Mouse (Mus musculus) heart, embryonic 16.5 days (tissue): ENCODE results near the gene Hjurp. TPM values are rescaled to one million over a fixed set of nuclear protein-coding genes. Genes with fewer than 3 reads are reported as not detected.

ENCODE experiments used
- ATAC-seq: fragments of 200-750 bp; cut with Nextera tagmentation; replicated peaks from 2 replicates; pipeline ENCODE4 v1.8.0; 2017; ENCODE audit warnings: moderate number of reproducible peaks; ENCODE audit not compliant: insufficient read depth, low FRiP score; ENCODE audit errors: extremely low read depth
- H3K27ac ChIP-seq: fragments of 300-500 bp; sonication (generic); 2 replicates; pipeline ENCODE4 v1.5.1; 2014; ENCODE audit warnings: mild to moderate bottlenecking, low read length, control low read depth, moderate library complexity
- H3K27me3 ChIP-seq: fragments of 300-500 bp; sonication (generic); 2 replicates; pipeline ENCODE4 v1.6.1; 2014; ENCODE audit warnings: low read length, mixed read lengths; ENCODE audit not compliant: control insufficient read depth, insufficient read depth
- H3K36me3 ChIP-seq: fragments of 300-500 bp; sonication (generic); 2 replicates; pipeline ENCODE4 v1.6.1; 2014; ENCODE audit not compliant: control insufficient read depth, insufficient read depth
- H3K4me1 ChIP-seq: fragments of 300-500 bp; sonication (generic); 2 replicates; pipeline ENCODE4 v1.6.1; 2014; ENCODE audit warnings: low read length, mixed read lengths; ENCODE audit not compliant: control insufficient read depth, insufficient read depth
- H3K4me2 ChIP-seq: fragments of 300-500 bp; sonication (generic); 2 replicates; pipeline ENCODE4 v1.6.1; 2014; ENCODE audit warnings: low read depth, mild to moderate bottlenecking, control low read depth, low read length
- H3K4me3 ChIP-seq: fragments of 300-500 bp; sonication (generic); 2 replicates; pipeline ENCODE4 v1.5.1; 2014; ENCODE audit warnings: mild to moderate bottlenecking, control low read depth, low read length
- H3K9ac ChIP-seq: fragments of 300-500 bp; sonication (generic); 2 replicates; pipeline ENCODE4 v1.6.1; 2014; ENCODE audit warnings: low read length, control low read depth
- H3K9me3 ChIP-seq: fragments of 300-500 bp; sonication (generic); replicated peaks from 2 replicates; pipeline ENCODE4 v1.6.1; 2016; ENCODE audit warnings: low read length; ENCODE audit not compliant: control insufficient read depth
- WGBS: fragments of 180-500 bp; shearing (Covaris S2); extraction: QIAGEN DNeasy Blood & Tissue Kit; methylation state at CpG from one replicate; pipeline ENCODE4 v1.1.7; 2014; 5-methylcytosine and 5-hydroxymethylcytosine counted together
- polyA plus RNA-seq: library from polyadenylated mRNA; unstranded; fragments of >200 nt; fragmentation: Nextera tagmentation; extraction: Ambion mirVana; gene quantifications from 2 replicates; pipeline ENCODE4 v1.2.1, GENCODE M21; 2015

Hjurp gene
- polyA plus RNA-seq, 1 experiment from 2014 or later = 108 TPM

DNA sequence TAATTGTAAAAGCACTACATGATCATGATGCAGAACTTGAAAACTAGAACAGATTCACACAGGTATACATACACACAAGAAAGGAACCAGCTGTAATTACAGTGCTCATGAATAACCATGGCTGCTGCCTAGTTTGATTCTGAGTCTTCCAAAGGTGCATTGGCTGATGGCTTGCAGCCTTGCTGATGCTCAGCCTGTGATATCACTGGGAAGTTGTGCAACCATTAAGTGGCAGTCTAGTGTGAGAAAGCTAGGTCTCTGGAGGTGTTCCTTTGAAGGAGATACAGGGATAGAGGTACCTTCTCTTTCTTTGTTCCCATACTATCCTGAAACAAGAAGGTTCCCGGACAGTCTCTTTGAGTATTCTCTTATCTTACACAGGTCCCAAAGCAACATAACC is 58.4 kb downstream of the Hjurp start:
- H3K4me1 ChIP-seq = no peaks in the 10 kb centered on the region
- H3K9me3 ChIP-seq = peaks cover 33% of the 10 kb centered on the region
- no peaks in the 10 kb centered on the region for H3K27me3 ChIP-seq
- WGBS = 18% methylated on average over 1 of the region's 1 CpGs
- no peak for ATAC-seq
- H3K4me3 ChIP-seq = no peak overlapping the region
- no peaks in the 10 kb centered on the region for H3K36me3 ChIP-seq
- H3K9ac ChIP-seq = no peak overlapping the region
- no peak overlapping the region for H3K4me2 ChIP-seq
- no peak overlapping the region for H3K27ac ChIP-seq

DNA sequence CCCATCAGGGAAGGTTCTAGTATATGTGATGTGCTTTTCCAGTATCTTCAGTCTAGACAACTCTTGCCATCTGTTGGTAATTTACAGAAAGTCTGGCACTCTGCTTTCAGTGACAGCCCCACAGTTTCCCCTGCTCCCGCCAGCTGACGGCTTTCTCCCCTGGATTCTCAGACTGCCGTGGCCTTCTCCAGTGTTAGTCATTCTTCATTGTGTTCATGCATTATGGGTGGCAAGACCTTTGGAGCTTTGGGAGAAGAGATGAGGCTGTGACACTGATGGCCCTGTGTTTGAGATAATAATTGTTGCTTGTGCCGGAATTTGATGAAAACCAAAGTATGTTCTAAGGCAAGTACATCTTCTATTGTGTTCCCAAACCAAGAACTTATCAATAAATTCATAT is 58.8 kb downstream of the Hjurp start:
- ATAC-seq = no peak
- H3K4me1 ChIP-seq = no peaks in the 10 kb centered on the region
- no peak overlapping the region for H3K4me3 ChIP-seq
- 44% methylated on average over 4 of the region's 4 CpGs for WGBS
- H3K27ac ChIP-seq = no peak overlapping the region
- H3K36me3 ChIP-seq = no peaks in the 10 kb centered on the region
- no peaks in the 10 kb centered on the region for H3K27me3 ChIP-seq
- H3K9me3 ChIP-seq = peaks cover 38% of the 10 kb centered on the region
- H3K9ac ChIP-seq = no peak overlapping the region
- no peak overlapping the region for H3K4me2 ChIP-seq

DNA sequence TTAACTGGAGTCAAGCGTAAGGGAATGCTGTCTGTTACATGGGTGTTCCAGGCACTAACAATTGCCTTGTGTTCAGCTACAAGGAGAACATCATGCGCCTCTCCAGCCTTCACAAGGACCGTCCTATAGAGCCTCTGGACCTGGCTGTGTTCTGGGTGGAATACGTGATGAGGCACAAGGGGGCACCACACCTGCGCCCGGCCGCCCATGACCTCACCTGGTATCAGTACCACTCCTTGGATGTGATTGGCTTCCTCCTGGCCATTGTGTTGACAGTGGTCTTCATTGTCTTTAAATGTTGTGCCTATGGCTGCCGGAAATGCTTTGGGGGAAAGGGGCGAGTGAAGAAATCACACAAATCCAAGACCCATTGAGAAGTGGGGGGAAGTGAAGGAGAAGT is 59.4 kb downstream of the Hjurp start:
- no peak for ATAC-seq
- Histone ChIP-seq H3K9me3 (peaks cover 43% of the 10 kb centered on the region), H3K4me1 (no peaks in the 10 kb centered on the region), H3K36me3 (no peaks in the 10 kb centered on the region), H3K9ac (no peak overlapping the region), H3K27ac (no peak overlapping the region), H3K4me3 (no peak overlapping the region), H3K27me3 (no peaks in the 10 kb centered on the region), H3K4me2 (no peak overlapping the region)
- 63% methylated on average over 9 of the region's 9 CpGs for WGBS

DNA sequence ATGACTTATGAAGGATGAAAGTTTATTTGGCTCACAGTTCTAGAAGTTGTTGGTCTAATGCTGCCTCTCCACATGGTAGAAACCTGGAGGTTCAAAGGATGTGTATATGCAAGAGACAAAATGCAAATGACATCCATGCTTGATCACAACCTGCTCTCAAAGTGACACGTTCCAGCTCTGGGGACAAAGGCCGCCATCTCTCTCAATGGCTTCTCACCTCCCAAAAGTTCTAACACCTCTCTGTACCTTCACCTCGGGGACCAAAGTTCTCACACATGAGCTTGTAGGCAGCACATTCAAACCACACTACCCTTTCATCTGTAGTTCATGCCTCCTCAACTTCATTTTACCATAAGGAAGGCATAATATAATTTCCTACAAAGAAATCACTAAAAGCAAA is 59.9 kb downstream of the Hjurp start:
- no peak overlapping the region for H3K9ac ChIP-seq
- H3K4me3 ChIP-seq = no peak overlapping the region
- H3K27me3 ChIP-seq = no peaks in the 10 kb centered on the region
- WGBS = 32% methylated on average over 3 of the region's 3 CpGs
- peaks cover 48% of the 10 kb centered on the region for H3K9me3 ChIP-seq
- H3K4me2 ChIP-seq = no peak overlapping the region
- H3K27ac ChIP-seq = no peak overlapping the region
- H3K4me1 ChIP-seq = no peaks in the 10 kb centered on the region
- H3K36me3 ChIP-seq = no peaks in the 10 kb centered on the region
- ATAC-seq = no peak

DNA sequence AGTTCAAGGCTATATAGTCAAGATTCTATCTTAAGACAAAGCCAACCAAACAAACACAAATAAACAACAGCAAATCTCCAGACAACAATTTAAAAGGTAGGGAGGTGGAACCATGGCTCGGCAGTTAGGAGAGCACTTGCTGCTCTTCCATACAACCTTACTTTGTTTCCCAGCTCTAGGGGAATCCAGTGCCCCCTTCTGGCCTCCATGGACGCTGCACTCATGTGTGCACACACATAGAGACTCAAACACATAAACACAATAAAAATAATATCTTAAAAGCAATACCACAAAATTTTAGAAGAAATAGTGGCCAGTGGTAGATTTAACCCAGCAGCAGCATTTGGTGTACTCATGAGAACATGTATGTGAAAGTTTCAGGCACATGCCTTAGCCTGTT is 60.3 kb downstream of the Hjurp start:
- Histone ChIP-seq H3K4me2 (no peak overlapping the region), H3K9me3 (peaks cover 50% of the 10 kb centered on the region), H3K9ac (no peak overlapping the region), H3K36me3 (no peaks in the 10 kb centered on the region), H3K27me3 (no peaks in the 10 kb centered on the region), H3K4me3 (no peak overlapping the region), H3K4me1 (no peaks in the 10 kb centered on the region), H3K27ac (no peak overlapping the region)
- 58% methylated on average over 2 of the region's 2 CpGs for WGBS
- ATAC-seq = no peak

DNA sequence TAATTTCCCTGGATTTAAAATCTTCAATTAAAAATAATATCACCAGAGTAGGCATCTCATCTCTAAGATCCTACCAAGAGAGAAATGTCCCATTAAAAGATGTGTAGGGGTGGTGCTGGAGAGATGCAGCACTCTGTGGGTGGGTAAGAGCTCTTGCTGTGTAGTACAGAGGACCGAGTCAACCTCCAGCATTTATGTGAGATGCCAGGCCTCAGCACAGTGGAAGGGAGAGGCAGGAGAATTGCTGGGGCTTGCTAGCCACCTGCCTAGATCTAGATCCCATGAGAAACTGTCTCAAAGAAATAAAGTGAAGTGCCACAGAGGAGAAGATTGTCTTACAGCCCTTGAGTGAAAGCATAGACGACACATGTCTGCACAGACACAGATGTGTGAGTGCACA is 60.9 kb downstream of the Hjurp start:
- H3K9ac ChIP-seq = no peak overlapping the region
- H3K27ac ChIP-seq = no peak overlapping the region
- no peak overlapping the region for H3K4me3 ChIP-seq
- H3K4me2 ChIP-seq = no peak overlapping the region
- H3K9me3 ChIP-seq = peaks cover 56% of the 10 kb centered on the region
- H3K4me1 ChIP-seq = no peaks in the 10 kb centered on the region
- no peaks in the 10 kb centered on the region for H3K36me3 ChIP-seq
- no peak for ATAC-seq
- H3K27me3 ChIP-seq = no peaks in the 10 kb centered on the region
- WGBS = 55% methylated on average over 2 of the region's 2 CpGs

DNA sequence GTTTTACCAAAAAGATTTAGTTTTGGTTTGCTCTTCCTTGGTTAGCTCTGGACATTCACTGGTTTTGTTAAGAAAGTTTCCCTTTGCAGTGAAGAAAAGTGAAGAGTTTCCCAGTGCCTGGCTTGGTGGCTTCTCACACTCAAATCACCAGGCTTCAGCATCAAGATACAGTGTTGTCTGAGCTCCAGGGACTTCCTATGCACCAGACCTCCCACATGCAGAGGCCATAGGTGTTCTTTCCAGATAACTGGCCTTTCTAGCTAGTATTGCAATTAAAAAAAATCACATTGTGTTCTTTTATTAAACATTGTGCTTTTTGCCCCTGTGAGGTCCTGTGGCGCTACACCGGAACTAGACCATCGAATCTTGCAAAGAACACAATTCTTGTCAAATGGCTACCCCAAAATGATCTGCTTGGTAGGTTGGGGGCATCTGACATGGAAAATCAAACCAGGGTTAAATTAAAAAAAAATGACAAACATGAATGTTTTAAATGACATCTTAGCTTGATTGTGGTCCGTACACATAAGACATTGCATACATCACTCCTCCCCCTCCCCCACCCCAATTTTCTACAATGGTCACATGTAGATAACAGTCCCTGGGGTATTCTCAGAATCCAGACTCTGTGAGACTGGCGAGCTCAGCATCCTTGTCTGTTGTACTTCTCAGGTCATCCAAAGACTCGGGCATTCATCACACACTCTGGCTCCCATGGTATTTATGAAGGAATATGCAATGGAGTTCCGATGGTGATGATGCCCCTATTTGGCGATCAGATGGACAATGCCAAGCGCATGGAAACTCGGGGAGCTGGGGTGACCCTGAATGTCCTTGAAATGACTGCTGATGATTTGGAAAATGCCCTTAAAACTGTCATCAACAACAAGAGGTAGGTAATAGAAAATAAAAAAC is 61.7 kb downstream of the Hjurp start:
- 61% methylated on average over 10 of the region's 10 CpGs for WGBS
- Histone ChIP-seq H3K27me3 (no peaks in the 10 kb centered on the region), H3K9me3 (peaks cover 59% of the 10 kb centered on the region), H3K9ac (no peak overlapping the region), H3K36me3 (no peaks in the 10 kb centered on the region), H3K4me3 (no peak overlapping the region), H3K4me1 (no peaks in the 10 kb centered on the region), H3K27ac (no peak overlapping the region), H3K4me2 (no peak overlapping the region)
- no peak for ATAC-seq

DNA sequence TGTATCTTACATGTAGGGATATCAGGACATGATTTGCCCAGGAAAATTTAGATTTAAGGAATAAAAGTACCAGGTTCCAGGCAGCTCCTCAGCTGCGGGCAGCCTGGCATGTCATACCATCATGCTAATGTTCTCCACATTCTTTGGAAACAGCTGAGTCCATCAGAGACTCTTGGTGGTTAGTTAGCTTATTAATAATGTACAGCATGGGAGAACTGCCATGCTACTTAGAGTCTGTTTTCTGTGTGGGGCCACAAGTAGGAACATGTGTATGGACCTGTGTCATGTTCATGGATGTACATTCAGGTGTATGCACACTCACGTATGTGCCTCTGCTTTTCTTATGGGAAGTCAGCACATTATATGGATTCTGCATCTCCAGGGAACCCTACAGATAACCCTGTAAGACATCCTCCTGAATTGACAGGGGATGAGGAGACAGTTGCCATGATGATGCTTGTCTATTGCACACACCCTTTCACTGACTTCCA is 62.9 kb downstream of the Hjurp start:
- Histone ChIP-seq H3K27me3 (no peaks in the 10 kb centered on the region), H3K4me3 (no peak overlapping the region), H3K9me3 (peaks cover 59% of the 10 kb centered on the region), H3K4me1 (no peaks in the 10 kb centered on the region), H3K27ac (no peak overlapping the region), H3K4me2 (no peak overlapping the region), H3K9ac (no peak overlapping the region), H3K36me3 (no peaks in the 10 kb centered on the region)
- no peak for ATAC-seq
- 65% methylated on average over 2 of the region's 2 CpGs for WGBS

DNA sequence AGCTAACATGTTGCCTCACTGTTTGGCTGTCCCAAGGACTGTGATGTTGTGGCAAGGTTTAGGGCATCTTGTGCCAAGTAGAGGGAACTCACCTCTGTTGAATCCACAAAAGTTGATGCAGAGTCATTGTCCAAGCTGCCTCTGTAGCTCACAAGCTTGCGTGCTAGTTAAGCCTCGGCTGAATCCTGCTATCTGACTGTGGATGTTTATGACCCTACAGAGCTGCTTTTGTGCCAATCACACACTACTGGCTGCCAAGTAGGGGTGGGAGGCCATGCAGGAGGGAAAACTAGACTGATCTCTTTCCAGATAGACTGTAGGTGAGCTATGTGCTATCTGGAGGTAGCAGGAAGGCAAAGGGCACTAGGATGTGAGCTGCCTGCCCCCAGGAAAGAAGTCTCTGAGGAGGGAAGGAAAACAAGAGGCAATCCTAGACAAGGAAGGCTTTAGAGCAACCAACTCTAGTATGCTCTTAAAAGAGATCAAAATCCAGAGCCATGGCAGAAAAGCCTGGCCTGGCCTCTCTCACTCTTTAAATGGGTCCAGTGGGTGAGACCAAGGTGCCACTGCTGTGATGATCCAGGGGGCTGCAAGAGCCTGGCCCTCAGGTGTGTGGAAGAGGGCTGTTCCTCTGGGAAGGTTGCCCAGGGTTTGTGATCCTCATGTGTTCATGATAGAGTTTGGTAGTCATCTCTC is 63.5 kb downstream of the Hjurp start:
- no peaks in the 10 kb centered on the region for H3K36me3 ChIP-seq
- ATAC-seq = peak; percentile 6; the same call in 1 of the 2 replicates
- no peaks in the 10 kb centered on the region for H3K27me3 ChIP-seq
- WGBS = 67% methylated on average over 2 of the region's 2 CpGs
- no peak overlapping the region for H3K27ac ChIP-seq
- H3K9me3 ChIP-seq = peaks cover 59% of the 10 kb centered on the region
- no peak overlapping the region for H3K4me2 ChIP-seq
- no peaks in the 10 kb centered on the region for H3K4me1 ChIP-seq
- no peak overlapping the region for H3K4me3 ChIP-seq
- H3K9ac ChIP-seq = no peak overlapping the region
